Mouse (Mus musculus): ENCODE data around the gene Dnajc4.
"Not testable (repeated sequence)": the region's sequence is repeated elsewhere in the genome, so short reads cannot be mapped to it uniquely, and the experiment has no call there.

The Dnajc4 gene

DNA sequence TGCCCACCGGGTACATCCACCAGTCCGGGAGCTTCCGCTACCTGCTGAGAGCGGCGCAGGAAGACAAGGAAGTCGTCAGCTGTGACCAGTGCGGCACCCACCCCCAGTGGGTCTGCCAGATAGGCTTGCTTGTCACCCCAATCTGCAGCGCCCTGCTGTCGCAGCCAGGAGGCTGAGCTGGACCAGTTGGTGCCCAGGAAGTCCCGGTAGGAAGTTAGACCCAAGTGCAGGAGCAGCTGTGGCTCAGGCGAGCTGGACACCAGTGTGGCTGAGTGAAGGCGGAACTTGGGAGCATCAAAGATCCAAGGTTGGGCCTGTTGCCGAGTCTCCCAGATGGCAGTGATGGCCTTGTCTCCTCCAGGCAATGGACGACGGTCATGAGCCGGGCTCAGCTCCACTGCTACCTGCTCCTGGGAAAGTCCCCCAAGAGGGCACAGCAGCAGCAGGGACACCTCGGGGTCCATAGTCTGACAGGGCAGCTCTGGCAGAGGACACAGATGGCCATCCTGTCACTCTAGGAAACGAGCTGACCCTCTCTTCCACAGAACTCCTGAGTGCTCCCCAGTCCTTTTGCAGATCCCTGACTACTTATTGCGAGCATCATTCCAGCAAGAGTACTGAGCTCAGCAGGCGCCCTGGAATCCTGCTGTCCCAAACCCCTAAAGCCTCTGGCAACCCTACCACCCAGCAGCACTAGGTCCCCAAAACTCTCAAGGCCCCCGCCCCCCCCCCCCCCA lies 3.1 kb upstream of the Dnajc4 start:
- DNase-seq (ENCODE audit: low read depth, low spot score), result no peak

DNA sequence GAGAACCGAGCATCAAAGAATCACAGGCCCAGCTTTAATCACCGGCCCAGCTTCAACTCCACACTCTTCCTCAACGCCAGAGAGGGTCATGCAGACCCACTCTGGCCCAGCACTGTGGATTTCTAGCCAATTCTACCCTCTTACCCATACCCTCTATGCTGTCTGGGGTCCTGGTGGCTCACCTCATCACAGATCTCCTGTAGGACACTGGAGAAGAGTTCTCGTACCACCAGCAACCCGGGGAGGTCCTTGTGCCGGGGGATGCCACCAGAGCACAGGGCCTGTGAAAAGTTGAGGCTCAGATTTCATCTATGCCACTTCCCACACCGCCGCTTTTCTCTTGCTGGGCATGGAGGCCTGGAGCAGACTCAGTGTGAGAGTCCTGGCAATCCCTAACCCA lies 2.1 kb upstream of the Dnajc4 start:
- no peak for DNase-seq (ENCODE audit: low read depth, low spot score)

DNA sequence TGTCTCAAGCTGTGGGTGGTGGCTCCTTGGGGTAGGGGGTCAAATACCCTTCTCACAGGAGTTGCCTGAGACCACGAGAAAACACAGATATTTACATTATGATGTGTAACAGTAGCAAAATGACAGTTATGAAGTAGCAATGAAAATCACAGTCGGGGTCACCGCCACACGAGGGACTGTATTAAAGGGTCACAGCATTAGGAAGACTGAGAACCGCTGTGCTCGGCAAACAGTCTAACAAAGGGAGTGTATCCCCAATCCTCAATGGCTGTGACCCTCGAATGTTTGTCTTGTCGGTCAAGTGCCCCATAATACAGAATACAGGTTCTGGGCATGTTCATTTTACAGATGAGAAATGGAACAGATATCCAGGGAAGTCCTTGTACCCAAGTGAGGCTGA lies 1.6 kb upstream of the Dnajc4 start:
- no peak for DNase-seq (ENCODE audit: low read depth, low spot score)

DNA sequence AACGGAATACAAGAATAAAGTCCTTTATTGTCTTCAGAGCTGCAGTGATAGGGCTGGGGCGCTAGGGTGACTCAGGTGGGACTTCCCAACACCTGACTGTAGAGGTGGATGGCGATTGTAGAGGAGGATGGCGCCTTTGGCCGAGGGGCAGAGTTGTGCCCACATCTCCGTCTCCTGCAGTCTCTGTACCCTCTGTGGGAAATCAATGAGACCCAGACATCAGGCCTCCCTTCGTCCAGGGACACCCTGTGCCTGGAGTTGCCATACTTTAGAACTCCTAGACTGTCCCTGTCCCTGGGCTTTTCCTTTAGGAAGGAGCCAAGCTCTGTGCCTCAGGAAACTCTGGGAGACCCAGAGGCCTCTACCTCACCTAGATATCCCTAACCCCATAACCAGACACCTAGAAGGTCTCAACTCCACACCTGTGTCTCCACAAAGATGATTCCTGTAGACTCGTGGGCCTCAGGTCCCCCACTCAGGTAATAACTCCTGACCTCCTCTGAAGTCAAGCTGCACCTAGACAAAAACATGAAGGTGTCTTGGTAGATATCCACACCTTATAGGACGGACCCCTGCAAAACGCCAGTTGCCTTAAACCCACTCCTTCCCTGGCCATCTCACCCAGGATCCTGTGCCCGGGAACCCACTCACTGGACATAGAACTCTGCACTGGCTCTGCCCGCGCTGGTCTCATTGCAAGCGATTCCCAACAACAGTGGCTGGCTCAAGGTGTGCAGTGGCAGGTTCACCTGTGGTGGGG lies 819 bp upstream of the Dnajc4 start:
- DNase-seq (ENCODE audit: low read depth, low spot score), result no peak

DNA sequence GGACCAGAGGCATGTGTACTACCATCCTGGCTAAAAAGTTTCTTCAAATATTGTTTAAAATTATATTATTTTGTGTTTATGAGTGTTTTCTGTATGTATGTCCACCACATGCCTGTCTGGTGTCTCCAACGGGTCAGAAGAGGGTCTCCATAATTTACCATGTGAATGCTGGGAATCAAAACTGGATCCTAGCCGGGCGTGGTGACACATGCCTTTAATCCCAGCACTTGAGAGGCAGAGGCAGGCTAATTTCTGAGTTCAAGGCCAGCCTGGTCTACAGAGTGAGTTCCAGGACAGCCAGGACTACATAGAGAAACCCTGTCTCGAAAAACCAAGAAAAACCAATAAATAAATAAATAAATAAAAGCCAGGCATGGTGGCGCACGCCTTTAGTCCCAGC lies 1.2 kb downstream of the Dnajc4 start:
- not testable (repeated sequence) for DNase-seq (ENCODE audit: low read depth, low spot score)

DNA sequence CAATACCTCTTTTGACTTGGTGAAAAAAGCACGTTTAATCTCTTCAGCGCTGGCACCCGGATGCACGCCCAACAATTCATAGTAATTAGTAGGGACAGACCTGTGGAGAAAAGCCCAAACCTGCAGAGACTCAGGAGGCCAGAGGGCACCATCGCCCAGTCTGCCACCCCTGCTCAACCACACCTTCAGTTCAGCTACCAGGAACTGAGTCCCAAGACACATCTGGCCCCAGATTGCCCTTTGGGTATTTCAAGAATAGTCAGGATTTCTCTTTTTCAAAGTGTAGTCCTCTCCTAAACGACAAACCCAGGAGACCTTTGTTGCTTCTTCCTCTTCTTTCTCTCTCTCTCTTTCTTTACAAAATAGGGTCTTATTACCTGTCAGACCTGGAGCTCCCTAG lies 1.7 kb downstream of the Dnajc4 start:
- no peak for DNase-seq (ENCODE audit: low read depth, low spot score)

DNA sequence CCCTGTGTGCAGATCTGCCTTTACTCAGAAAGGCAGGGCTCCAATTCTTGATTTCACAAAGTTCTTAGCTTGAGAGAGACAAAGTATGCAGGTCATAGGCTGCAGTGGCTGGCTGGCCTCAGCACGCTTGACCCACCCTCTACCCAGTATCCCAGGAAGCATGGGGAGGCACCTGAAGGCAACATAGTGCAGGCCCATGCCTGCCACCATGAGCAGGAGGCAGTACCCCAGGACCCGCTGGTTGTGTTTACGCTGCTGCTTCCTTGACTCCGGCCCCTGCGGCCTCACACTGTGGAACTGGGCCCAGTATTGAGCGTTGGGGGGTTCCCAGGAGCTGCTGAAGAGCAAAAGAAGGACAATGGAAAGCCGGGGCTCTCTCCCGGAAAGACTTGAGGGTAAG lies 3.1 kb downstream of the Dnajc4 start:
- DNase-seq (ENCODE audit: low read depth, low spot score), result no peak

DNA sequence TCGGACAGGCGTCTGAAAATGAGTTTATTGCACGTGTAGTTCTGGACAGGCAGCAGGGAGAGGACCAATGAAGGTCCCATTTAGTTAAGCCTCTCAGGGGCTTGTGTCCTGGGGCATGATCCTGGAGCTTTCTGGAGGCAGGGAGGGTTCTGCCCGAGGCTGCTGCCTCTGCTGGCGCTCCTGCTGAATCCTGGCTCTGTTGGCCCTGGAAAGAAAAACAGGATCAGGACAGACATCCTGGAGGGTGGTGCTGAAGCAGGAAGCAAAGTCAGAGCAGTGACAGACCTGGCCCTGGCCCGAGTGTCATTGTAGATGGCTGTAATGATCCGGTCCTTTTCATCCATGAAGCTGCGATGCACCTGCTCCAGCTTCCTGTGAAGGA lies 4.5 kb downstream of the Dnajc4 start:
- no peak for DNase-seq (ENCODE audit: low read depth, low spot score)

DNA sequence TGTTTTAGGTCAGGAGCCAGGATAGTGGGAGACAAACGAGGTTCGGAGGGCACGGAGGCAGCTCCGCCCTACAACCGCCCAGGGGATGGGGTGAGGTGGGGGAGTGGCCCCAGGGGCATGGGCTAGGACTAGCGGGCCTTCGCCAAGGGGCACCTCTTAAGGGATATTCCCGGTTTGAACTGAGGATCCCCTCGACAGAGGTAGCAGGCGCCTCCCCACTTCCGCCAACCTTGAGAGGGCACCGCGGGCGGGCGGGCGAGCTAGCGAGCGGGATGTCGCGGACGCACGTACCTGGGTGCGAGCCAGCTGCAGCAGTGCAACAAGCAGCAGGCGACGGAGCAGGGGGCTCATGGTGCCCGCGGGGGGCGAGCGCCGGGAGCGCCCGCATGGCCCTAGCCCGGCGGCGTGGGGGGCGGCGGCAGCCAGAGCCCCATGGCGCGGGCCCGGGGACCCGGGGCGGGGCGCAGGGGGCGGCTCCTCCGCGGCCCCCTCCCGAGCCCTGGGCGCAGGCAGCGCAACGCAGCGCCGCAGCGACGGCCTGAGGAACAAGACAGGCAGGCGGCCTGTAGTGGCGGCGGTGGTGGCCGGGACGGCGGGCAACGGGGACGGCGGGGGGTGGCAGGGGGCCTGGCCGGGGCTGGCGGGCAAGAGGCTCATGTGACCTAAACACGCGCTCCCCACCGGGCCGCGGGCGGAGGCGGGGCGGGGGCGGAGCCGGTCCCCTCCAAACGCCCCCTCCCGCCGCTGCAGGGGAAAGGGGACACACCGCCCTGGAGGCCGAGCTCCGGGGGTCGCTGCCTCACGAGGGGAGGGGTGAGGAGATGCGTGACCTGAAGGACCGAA lies 5.1 kb downstream of the Dnajc4 start, which contains the start of gene Vegfb:
TSS of gene Vegfb (minus strand) at position 591 of the 843 bp plus-strand sequence.
- DNase-seq (ENCODE audit: low read depth, low spot score), result no peak

DNA sequence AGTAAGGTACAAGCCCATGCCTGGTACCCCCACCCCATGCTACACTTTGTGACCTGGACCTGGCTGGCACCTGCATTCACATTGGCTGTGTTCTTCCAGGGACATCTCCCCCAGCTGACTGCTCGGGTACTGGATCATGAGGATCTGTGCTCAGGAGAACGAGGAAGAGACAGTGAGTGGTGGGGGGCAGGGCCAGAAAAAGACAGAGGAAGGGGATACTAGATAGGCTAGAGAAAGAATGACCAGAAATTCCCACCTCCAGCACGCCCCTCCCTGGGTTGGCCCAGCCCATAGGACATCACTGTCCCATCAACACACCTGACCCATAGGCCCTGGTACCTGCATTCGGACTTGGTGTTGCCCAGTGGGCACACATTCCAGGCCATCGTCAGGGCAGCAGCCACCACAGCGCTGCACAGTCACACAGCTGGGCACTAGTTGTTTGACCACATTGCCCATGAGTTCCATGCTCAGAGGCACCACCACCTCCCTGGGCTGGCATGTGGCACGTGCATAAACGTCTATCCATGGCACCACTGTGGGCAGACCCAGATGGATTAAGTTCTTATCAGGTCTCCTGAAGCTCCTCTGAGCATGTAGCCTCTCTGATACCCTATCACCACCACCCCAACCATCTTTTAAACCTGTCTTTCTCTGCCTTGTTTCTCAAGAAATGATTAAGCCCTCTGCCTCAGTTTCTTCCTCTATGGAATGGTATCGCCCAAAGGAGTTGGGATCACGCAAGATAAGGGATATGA lies 6.2 kb downstream of the Dnajc4 start:
- no peak for DNase-seq (ENCODE audit: low read depth, low spot score)

DNA sequence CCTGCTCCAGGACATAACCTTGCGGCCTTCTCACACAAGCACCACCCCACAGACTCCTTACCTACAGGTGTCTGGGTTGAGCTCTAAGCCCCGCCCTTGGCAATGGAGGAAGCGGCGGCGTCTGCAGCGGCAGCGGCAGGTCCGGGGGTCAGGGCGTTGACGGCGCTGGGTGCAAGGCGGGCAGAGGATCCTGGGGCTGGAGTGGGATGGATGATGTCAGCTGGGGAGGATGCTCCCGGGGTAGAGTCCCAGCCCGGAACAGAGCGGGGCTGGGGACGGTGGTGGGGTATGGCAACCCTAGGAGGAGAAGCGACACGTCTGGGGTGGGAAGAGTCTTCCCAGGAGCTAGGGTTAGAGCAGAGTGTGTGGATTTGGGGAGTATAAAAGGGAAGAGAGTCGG lies 7.1 kb downstream of the Dnajc4 start:
- no peak for DNase-seq (ENCODE audit: low read depth, low spot score)

DNA sequence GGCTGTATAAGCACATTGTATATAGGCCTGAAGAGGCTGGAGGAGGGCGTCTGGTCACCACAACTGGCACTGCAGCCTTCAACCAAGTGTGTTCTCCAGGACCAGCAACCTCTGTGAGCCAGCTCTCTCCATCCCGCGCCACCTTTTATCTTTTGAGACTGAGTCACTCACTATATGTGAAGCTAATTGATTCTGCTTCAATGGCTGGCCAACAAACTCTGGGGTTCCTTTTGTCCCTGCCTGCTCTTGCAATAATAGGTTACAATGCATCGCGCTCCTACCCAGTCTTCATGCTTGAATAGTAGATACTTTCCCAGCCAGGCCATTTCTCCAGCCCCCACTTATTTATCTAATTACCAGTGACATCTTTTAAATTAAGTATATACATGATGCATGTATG lies 8.8 kb downstream of the Dnajc4 start:
- DNase-seq (ENCODE audit: low read depth, low spot score), result no peak

DNA sequence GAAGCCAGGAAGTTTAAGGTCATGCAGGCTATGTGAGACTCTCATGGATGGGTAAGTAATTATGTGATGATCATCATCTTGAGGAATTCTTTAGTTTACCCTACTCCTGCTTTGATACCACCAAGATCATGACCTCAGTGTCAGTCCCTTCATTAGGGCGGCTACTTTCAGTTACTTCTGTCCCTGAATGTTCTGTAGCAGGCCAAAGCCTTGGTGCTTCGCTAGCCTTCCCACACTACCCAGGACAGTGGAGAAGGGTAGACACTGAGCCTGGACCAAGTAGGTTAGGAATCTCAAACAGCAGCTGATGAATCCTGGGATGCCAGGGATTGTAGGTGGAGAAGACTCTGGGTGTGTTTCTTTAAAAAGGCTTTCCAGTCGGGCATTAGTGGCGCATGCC lies 10.9 kb downstream of the Dnajc4 start:
- DNase-seq (ENCODE audit: low read depth, low spot score), result no peak

DNA sequence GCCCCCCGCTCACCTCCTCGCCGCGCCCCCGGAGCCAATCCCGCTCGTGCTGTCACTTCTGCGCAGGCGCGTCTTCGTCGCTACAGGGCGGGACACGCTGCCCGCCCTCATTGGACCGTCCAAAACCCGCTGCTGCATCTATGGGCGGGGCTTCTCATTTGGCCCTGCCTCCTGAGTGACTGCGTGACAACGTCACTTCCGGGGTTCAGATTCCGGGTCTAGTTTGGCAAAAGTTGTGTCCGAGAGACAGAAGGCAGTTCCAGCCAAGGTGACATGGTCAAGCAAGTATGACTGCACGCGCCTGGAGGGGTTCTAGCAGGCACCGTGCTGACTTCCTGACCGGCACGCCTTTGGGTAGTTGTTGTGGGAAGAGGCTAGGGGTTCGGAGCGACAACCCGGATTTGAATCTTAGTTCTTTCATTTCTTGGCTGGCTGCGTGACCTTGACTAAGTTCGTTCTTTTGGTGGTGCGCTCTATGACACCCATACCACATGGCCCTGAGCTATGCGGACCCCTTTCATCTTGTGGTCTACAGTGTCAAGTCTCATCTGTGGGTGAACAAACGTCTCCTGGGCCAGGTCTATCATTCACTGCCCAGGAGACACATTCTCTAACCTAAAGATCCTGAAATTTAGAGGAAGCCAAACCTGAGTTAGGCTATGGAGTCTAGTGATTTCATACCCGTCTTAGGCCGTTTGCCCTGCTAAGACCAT lies 11.8 kb downstream of the Dnajc4 start, which contains the start of gene Fkbp2:
TSS of gene Fkbp2 (minus strand) at position 121 of the 713 bp plus-strand sequence.
- DNase-seq (ENCODE audit: low read depth, low spot score), result peak; percentile 99

DNA sequence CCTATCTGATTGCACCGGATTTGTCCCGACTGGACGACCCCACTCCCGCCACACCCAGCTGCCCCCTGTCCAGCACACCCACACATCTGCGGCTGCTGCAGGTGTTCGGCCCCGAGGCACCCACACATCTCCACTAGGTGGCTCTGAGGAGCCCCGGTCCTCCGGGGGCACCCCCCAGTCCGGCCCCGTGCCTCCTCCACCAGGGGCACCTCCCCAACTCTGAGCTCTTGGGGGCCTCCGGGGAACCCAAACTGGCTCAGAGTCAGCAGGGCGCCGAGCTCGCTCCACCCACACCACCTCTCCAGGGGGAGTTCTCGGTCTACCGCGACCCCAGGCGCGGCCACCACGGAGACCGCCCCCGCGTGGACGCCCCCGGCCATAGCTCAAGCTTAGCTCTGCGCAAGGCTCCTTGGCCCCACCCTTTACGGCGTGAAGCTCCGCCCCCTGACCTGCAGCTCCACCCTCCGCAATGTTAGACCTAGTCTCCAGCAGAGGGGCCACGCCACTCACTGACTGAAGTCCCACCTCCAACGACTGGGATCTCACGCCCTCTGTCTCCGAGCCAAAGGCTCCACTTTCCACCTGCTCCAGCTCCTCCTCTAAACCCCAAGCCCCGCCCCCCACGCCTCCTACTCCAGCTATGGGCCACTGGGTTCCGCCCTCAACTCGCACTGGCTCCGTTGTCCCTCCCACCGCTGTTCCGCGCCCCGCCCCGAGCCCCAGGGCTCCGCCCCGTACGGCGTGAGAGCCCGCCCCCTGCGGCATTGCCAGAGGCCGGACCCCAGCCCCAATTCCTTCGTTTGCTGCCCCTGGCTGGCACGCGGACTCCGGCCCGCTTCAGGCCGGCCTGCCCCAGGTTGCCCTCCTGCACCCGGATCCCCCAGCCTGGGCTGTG lies 12.6 kb downstream of the Dnajc4 start:
- DNase-seq (ENCODE audit: low read depth, low spot score), result peak; percentile 99

DNA sequence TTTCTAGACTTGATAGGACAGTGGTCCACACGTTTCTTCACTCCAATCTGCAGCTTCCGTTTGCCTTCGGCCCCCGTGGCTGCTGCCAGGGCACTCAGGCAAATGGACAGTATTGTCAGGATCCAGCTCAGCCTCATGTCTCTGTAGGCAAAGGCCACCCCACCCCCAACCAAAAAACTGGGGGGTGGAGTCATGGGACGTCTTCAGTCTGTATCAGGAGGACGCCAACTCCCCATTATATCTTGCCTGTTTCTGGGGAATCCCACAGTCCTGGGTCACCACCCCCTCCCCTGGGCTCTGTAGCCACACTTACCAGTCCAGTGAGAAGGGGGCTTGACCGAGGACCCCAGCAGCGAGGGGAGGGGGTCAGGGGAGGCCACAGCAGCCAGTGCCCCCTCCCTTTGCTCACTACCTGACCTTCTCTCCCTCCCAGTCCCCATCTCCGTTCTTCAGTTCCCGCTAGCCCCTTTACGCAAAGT lies 13.3 kb downstream of the Dnajc4 start:
- DNase-seq (ENCODE audit: low read depth, low spot score), result no peak

DNA sequence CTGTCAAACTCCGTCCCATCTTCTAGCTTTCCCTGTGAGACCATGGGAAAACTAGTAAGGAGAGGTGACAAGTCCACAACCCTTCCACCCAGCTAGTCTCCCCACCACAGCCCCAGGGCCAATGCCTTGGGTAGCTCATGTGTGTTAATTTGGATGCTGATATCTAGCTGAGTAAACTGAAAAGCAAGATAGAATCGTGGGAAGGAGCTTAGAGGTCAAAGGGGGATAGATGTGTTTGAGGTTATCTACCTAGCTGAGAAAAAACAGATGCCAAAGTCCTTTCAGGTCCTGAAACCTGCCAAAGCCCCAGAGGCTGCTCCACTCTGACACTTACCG lies 13.8 kb downstream of the Dnajc4 start:
- DNase-seq (ENCODE audit: low read depth, low spot score), result no peak

DNA sequence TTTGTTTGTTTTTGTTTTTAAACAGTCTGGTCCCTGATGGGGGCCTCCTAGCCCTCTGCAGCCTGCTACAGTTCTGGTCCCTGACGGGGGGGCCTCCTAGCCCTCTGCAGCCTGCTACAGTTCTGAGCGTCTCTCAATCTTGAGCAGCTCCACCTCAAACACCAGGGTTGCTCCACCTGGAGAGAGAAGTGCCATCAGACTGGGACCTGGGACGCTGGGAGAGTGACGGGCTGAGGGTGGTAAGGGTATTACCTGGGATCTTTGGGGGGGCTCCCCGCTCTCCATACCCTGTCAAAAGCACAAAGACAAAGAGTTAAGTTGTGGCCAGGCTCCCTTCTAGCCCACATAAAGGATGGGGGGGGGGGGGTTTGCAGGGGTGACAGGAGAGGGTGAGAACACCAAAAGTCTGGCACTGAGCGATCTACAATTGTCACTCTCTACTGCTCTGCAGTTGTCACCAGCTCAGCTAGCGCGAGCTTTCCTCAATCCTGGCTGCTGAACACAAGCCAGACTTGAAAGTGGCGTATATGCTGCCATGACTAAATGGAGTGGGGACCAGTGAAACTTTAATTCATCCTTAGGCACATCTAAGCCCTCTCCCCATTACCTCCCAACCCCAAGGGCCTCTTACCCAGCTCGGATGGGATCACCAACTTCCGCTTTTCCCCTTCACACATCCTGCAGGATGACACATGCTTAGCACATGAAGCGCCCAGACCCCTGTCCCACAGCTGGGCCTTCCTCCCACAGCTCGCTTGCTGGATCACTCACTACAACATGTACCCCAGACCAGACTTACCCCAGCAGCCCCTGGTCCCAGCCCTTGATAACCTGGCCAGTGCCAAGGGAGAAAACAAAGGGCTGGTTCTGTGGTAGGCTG lies 14.4 kb downstream of the Dnajc4 start:
- DNase-seq (ENCODE audit: low read depth, low spot score), result no peak

Measured in retina, postnatal 7 days (tissue).